Mouse (Mus musculus) lung, postnatal 0 days (tissue): ENCODE measurements at regions not wholly inside any gene's neighbourhood (a gene's known extent, or its start where the extent isn't known, plus 50 kb on each side); places are given as distances from the start of the nearest gene placed in this dataset.

Experiments used
- CTCF ChIP-seq: IDR thresholded peaks from 2 replicates; pipeline ENCODE4 v1.5.1; 2016; ENCODE audit warnings: antibody characterized with exemption, mild to moderate bottlenecking
- EP300 ChIP-seq: IDR thresholded peaks from 2 replicates; pipeline ENCODE4 v1.6.1; 2016; ENCODE audit warnings: antibody characterized with exemption, mild to moderate bottlenecking, control low read depth

DNA sequence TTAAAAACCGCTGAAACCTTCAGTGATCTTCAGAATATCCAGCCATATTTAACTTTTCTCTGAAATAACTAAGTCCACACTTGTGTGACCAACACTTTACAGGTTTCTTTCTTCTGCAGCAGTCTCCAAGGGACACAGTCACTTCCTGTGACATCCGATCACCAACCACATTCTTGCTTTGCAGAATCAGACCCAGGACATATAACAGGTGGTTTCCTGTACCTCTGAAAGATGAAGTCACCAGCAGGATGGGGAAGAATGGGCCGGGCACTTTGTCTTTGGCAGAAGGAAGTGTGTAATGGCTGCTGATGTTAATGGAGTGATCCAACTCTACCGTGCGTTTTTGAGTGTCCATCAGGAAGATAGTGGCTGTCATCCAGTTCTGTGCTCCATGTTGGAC is 103.5 kb upstream of the Vav3 start:
- TF ChIP-seq CTCF (no peak), EP300 (no peak)
